Mouse (Mus musculus) midbrain, embryonic 11.5 days (tissue): ENCODE measurements at regions not wholly inside any gene's neighbourhood (a gene's known extent, or its start where the extent isn't known, plus 50 kb on each side); places are given as distances from the start of the nearest gene placed in this dataset.

Experiments used
- ATAC-seq: fragments of 200-750 bp; cut with Nextera tagmentation; 2 replicates; pipeline ENCODE4 v1.8.0; 2017; ENCODE audit warnings: moderate TSS enrichment, moderate library complexity; ENCODE audit not compliant: low FRiP score
- DNase-seq: peaks from one replicate; pipeline ENCODE4 v3.0.0; 2015; ENCODE audit warnings: low spot score; ENCODE audit errors: missing footprints
- H3K27ac ChIP-seq: fragments of 300-500 bp; sonication (generic); 2 replicates; pipeline ENCODE4 v1.5.1; 2014; ENCODE audit warnings: low read depth, low read length
- H3K27me3 ChIP-seq: fragments of 300-500 bp; sonication (generic); 2 replicates; pipeline ENCODE4 v1.6.1; 2014; ENCODE audit warnings: mild to moderate bottlenecking, low read length, moderate library complexity, mixed read lengths; ENCODE audit not compliant: control insufficient read depth, insufficient read depth
- H3K36me3 ChIP-seq: fragments of 300-500 bp; sonication (generic); 2 replicates; pipeline ENCODE4 v1.6.1; 2014; ENCODE audit warnings: mild to moderate bottlenecking, low read length, moderate library complexity, mixed read lengths; ENCODE audit not compliant: control insufficient read depth, insufficient read depth
- H3K4me1 ChIP-seq: fragments of 300-500 bp; sonication (generic); 2 replicates; pipeline ENCODE4 v1.6.1; 2014; ENCODE audit warnings: low read length; ENCODE audit not compliant: control insufficient read depth, insufficient read depth
- H3K4me2 ChIP-seq: fragments of 300-500 bp; sonication (generic); 2 replicates; pipeline ENCODE4 v1.6.1; 2014; ENCODE audit warnings: mild to moderate bottlenecking, moderate library complexity
- H3K4me3 ChIP-seq: fragments of 300-500 bp; sonication (generic); 2 replicates; pipeline ENCODE4 v1.5.1; 2014; ENCODE audit warnings: low read depth, low read length
- H3K9ac ChIP-seq: fragments of 300-500 bp; sonication (generic); 2 replicates; pipeline ENCODE4 v1.6.1; 2014; ENCODE audit warnings: low read length
- H3K9me3 ChIP-seq: fragments of 300-500 bp; sonication (generic); 2 replicates; pipeline ENCODE4 v1.6.1; 2016; ENCODE audit warnings: low read length; ENCODE audit not compliant: control insufficient read depth
- WGBS: fragments of 180-500 bp; shearing (Covaris S2); extraction: QIAGEN DNeasy Blood & Tissue Kit; methylation state at CpG from one replicate; pipeline ENCODE4 v1.1.7; 2014; 5-methylcytosine and 5-hydroxymethylcytosine counted together

- H3K4me1 ChIP-seq: peaks cover 2% of the 10 kb centered on the region; the same call in 1 of the 2 replicates
- no peaks in the 10 kb centered on the region for H3K9me3 ChIP-seq
- no peak overlapping the region for H3K9ac ChIP-seq
- no peak overlapping the region for H3K4me2 ChIP-seq
- no peak overlapping the region for H3K27ac ChIP-seq
- no peaks in the 10 kb centered on the region for H3K27me3 ChIP-seq
- WGBS: 94% methylated on average over 6 of the region's 6 CpGs
- H3K4me3 ChIP-seq: no peak overlapping the region
- ATAC-seq (no peak), DNase-seq (no peak)
- no peaks in the 10 kb centered on the region for H3K36me3 ChIP-seq
Measured at GRCm38 (mm10) chr6:51097488-51097887, 335.0 kb upstream of the Nfe2l3 start.

GRCm38 (mm10) chr6:51100341-51100740, 332.1 kb upstream of the Nfe2l3 start:
- Histone ChIP-seq H3K27me3 (no peaks in the 10 kb centered on the region), H3K9ac (no peak overlapping the region), H3K4me1 (no peaks in the 10 kb centered on the region), H3K9me3 (no peaks in the 10 kb centered on the region), H3K27ac (no peak overlapping the region), H3K4me2 (no peak overlapping the region), H3K36me3 (no peaks in the 10 kb centered on the region), H3K4me3 (no peak overlapping the region)
- ATAC-seq: no peak
- no peak for DNase-seq
- 84% methylated on average over 4 of the region's 4 CpGs for WGBS

GRCm38 (mm10) chr6:51103236-51103635, 329.2 kb upstream of the Nfe2l3 start:
- Histone ChIP-seq H3K9ac (no peak overlapping the region), H3K4me3 (no peak overlapping the region), H3K4me1 (no peaks in the 10 kb centered on the region), H3K36me3 (no peaks in the 10 kb centered on the region), H3K27me3 (no peaks in the 10 kb centered on the region), H3K4me2 (no peak overlapping the region), H3K9me3 (no peaks in the 10 kb centered on the region), H3K27ac (no peak overlapping the region)
- ATAC-seq: no peak
- DNase-seq: no peak
- 75% methylated on average over 4 of the region's 4 CpGs for WGBS

GRCm38 (mm10) chr6:51104336-51104735, 328.1 kb upstream of the Nfe2l3 start:
- Histone ChIP-seq H3K4me2 (no peak overlapping the region), H3K36me3 (no peaks in the 10 kb centered on the region), H3K9ac (no peak overlapping the region), H3K4me3 (no peak overlapping the region), H3K27ac (no peak overlapping the region), H3K4me1 (no peaks in the 10 kb centered on the region), H3K9me3 (no peaks in the 10 kb centered on the region), H3K27me3 (no peaks in the 10 kb centered on the region)
- 90% methylated on average over 5 of the region's 5 CpGs for WGBS
- ATAC-seq (no peak), DNase-seq (no peak)

GRCm38 (mm10) chr6:51108336-51108956, 324.0 kb upstream of the Nfe2l3 start:
- no peaks in the 10 kb centered on the region for H3K36me3 ChIP-seq
- WGBS: 47% methylated on average over 8 of the region's 8 CpGs
- no peak overlapping the region for H3K4me2 ChIP-seq
- DNase-seq (no peak), ATAC-seq (no peak)
- no peak overlapping the region for H3K9ac ChIP-seq
- H3K4me1 ChIP-seq: no peaks in the 10 kb centered on the region
- no peaks in the 10 kb centered on the region for H3K27me3 ChIP-seq
- H3K4me3 ChIP-seq: no peak overlapping the region
- no peak overlapping the region for H3K27ac ChIP-seq
- no peaks in the 10 kb centered on the region for H3K9me3 ChIP-seq

GRCm38 (mm10) chr6:51110596-51110995, 321.9 kb upstream of the Nfe2l3 start:
- no peak overlapping the region for H3K9ac ChIP-seq
- H3K36me3 ChIP-seq: no peaks in the 10 kb centered on the region
- no peaks in the 10 kb centered on the region for H3K9me3 ChIP-seq
- peaks cover 2% of the 10 kb centered on the region; the same call in 1 of the 2 replicates for H3K4me1 ChIP-seq
- no peak overlapping the region for H3K27ac ChIP-seq
- DNase-seq (no peak), ATAC-seq (no peak)
- H3K4me3 ChIP-seq: no peak overlapping the region
- WGBS: 96% methylated on average over 3 of the region's 3 CpGs
- H3K4me2 ChIP-seq: no peak overlapping the region
- H3K27me3 ChIP-seq: no peaks in the 10 kb centered on the region

GRCm38 (mm10) chr6:51114604-51115333, 317.7 kb upstream of the Nfe2l3 start:
- H3K9me3 ChIP-seq: no peaks in the 10 kb centered on the region
- H3K36me3 ChIP-seq: no peaks in the 10 kb centered on the region
- no peak overlapping the region for H3K9ac ChIP-seq
- ATAC-seq: peak; percentile 74; the same call in 1 of the 2 replicates
- 52% methylated on average over 10 of the region's 10 CpGs for WGBS
- H3K27ac ChIP-seq: no peak overlapping the region
- peaks cover 2% of the 10 kb centered on the region; the same call in 1 of the 2 replicates for H3K4me1 ChIP-seq
- DNase-seq: peak; percentile 87
- H3K4me3 ChIP-seq: no peak overlapping the region
- no peak overlapping the region for H3K4me2 ChIP-seq
- H3K27me3 ChIP-seq: no peaks in the 10 kb centered on the region

- WGBS: 83% methylated on average over 9 of the region's 9 CpGs
- no peak overlapping the region for H3K27ac ChIP-seq
- ATAC-seq: no peak
- H3K4me1 ChIP-seq: peaks cover 2% of the 10 kb centered on the region; the same call in 1 of the 2 replicates
- H3K9me3 ChIP-seq: no peaks in the 10 kb centered on the region
- H3K9ac ChIP-seq: no peak overlapping the region
- DNase-seq: no peak
- no peak overlapping the region for H3K4me2 ChIP-seq
- no peaks in the 10 kb centered on the region for H3K27me3 ChIP-seq
- no peak overlapping the region for H3K4me3 ChIP-seq
- H3K36me3 ChIP-seq: no peaks in the 10 kb centered on the region
Measured at GRCm38 (mm10) chr6:51118833-51119535, 313.5 kb upstream of the Nfe2l3 start.
